24 mouse cellular contexts compared by ENCODE assay signal in the genomic region with DNA sequence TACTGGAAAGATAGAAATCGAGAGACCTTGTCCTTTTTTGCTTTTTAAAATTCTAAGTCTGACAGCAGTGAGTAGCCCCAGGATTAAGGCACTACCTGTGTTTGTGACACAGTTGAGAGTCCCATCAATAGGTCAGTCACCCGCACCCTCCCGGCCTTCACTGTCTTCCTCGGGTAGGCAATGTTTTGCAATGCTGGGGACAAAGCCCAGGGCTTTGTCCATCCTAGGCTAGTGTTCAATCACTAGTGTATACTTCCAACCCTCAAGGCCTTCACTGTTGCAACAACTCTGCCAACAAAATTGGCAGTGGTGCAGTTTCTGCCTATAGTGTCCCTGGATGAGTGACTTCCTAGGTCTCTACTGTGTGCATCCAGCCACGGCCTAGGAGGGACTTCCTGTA.
"Had no signal": no experiment of that assay in that cellular context is flagged by ENCODE, and none has a peak within 500 bp of the region (broad histone marks: within the 10 kb centered on the region; RNA-seq: fewer than 3 reads in every experiment).

No protein-coding gene starts in this region.

- H3K27ac ChIP-seq: heart, adult 2 months; heart, embryonic 13.5 days; heart, embryonic 15.5 days; hindbrain, embryonic 13.5 days; hindbrain, embryonic 15.5 days; intestine, embryonic 15.5 days; layer of hippocampus, adult 2 months; left cerebral cortex, adult 2 months; limb, embryonic 10.5 days; limb, embryonic 12.5 days; liver, embryonic 14.5 days had no signal

- H3K36me3 ChIP-seq: heart, embryonic 13.5 days; heart, embryonic 15.5 days; hindbrain, embryonic 13.5 days; hindbrain, embryonic 15.5 days; intestine, embryonic 15.5 days; limb, embryonic 10.5 days; limb, embryonic 12.5 days had no signal

- DNase-seq: gastrocnemius, postnatal 14 days; gastrocnemius, postnatal 36 days; heart, adult 11 months; heart, adult 2 months; heart, postnatal 14 days; heart, postnatal 36 days; kidney, adult 18-20 months; kidney, adult 8-10 months; kidney, postnatal 10 days; kidney, postnatal 25 days; kidney, postnatal 4 days had no signal

- H3K27me3 ChIP-seq: heart, embryonic 13.5 days; heart, embryonic 15.5 days; hindbrain, embryonic 13.5 days; hindbrain, embryonic 15.5 days; intestine, embryonic 15.5 days; limb, embryonic 12.5 days had no signal

- H3K4me3 ChIP-seq: heart, adult 2 months; heart, embryonic 13.5 days; heart, embryonic 15.5 days; hindbrain, embryonic 13.5 days; hindbrain, embryonic 15.5 days; intestine, embryonic 15.5 days; layer of hippocampus, adult 2 months; left cerebral cortex, adult 2 months; limb, embryonic 10.5 days; limb, embryonic 12.5 days had no signal

- ATAC-seq: inflammation-experienced regulatory T-cells, adult 6 months; intestine, embryonic 15.5 days; intestine, postnatal 0 days had no signal

- H3K4me1 ChIP-seq: heart, embryonic 13.5 days; heart, embryonic 15.5 days; hindbrain, embryonic 13.5 days; hindbrain, embryonic 15.5 days; intestine, embryonic 15.5 days; limb, embryonic 10.5 days; limb, embryonic 12.5 days had no signal

- H3K9me3 ChIP-seq: heart, embryonic 13.5 days; heart, embryonic 15.5 days; hindbrain, embryonic 13.5 days; hindbrain, embryonic 15.5 days; intestine, embryonic 15.5 days; limb, embryonic 10.5 days; limb, embryonic 12.5 days had no signal

- H3K9ac ChIP-seq: heart, embryonic 13.5 days; heart, embryonic 15.5 days; hindbrain, embryonic 13.5 days; hindbrain, embryonic 15.5 days; intestine, embryonic 15.5 days; limb, embryonic 12.5 days; liver, embryonic 14.5 days had no signal

- H3K4me2 ChIP-seq: heart, embryonic 11.5 days; heart, embryonic 13.5 days; heart, embryonic 15.5 days; hindbrain, embryonic 13.5 days; hindbrain, embryonic 15.5 days; intestine, embryonic 15.5 days; limb, embryonic 12.5 days had no signal
